Comparison of ENCODE assay signal across 11 mouse cellular contexts in genomic region chr4:137470701-137471317, GRCm38 (mm10). TPM values are rescaled to one million over a fixed set of nuclear protein-coding genes. Genes with fewer than 3 reads are reported as not detected.
DNase-seq lines count a peak whose midpoint lies in the region; ATAC-seq and TF ChIP-seq lines count a peak whose summit lies in the region.
"Had no signal": no experiment of that assay in that cellular context is flagged by ENCODE, and none has a peak within 500 bp of the region (broad histone marks: within the 10 kb centered on the region; RNA-seq: fewer than 3 reads in every experiment).

No protein-coding gene starts in this region.

- peak overlapping the region; percentile 81 for H3K4me3 ChIP-seq in kidney, embryonic 15.5 days (replicated peaks)
- peak overlapping the region; percentile 82 for H3K4me3 ChIP-seq in embryonic facial prominence, embryonic 13.5 days
- H3K4me3 ChIP-seq in hindbrain, embryonic 15.5 days: no peak overlapping the region
- peak overlapping the region; percentile 97 for H3K4me3 ChIP-seq in myocyte

- no peak for DNase-seq in kidney, postnatal 25 days
- no peak for DNase-seq in gastrocnemius, postnatal 4 days (ENCODE audit: low spot score in 2 of 2)
- DNase-seq in urinary bladder, postnatal 14 days (ENCODE audit: low spot score): no peak
- DNase-seq in adrenal gland, adult 18-20 months (ENCODE audit: low spot score in 2 of 2): no peak
- DNase-seq: cerebellum, adult 8-10 months; right cerebral cortex, postnatal 14 days had no signal

- 27% methylated on average over 9 of the region's 9 CpGs for WGBS in kidney, embryonic 15.5 days
- 48% methylated on average over 9 of the region's 9 CpGs for WGBS in embryonic facial prominence, embryonic 13.5 days
- 68% methylated on average over 9 of the region's 9 CpGs for WGBS in hindbrain, embryonic 15.5 days

- no peaks in the 10 kb centered on the region for H3K36me3 ChIP-seq in kidney, embryonic 15.5 days
- H3K36me3 ChIP-seq in embryonic facial prominence, embryonic 13.5 days: 0 out of 2 replicates have a peak, but pooled peaks cover 3% of the 10 kb centered on the region
- H3K36me3 ChIP-seq in hindbrain, embryonic 15.5 days: no peaks in the 10 kb centered on the region
- no peaks in the 10 kb centered on the region for H3K36me3 ChIP-seq in myocyte (ENCODE audit: control insufficient read depth, insufficient read depth)

- no peak for ATAC-seq in kidney, embryonic 15.5 days (replicated peaks; ENCODE audit: low FRiP score)
- no peak for ATAC-seq in embryonic facial prominence, embryonic 13.5 days (ENCODE audit: insufficient number of reproducible peaks, insufficient read depth, low FRiP score, low TSS enrichment, low read depth)
- no peak for ATAC-seq in hindbrain, embryonic 15.5 days (ENCODE audit: low FRiP score, low read depth)

- H3K4me1 ChIP-seq in kidney, embryonic 15.5 days: peaks cover 87% of the 10 kb centered on the region
- H3K4me1 ChIP-seq in embryonic facial prominence, embryonic 13.5 days: peaks cover 76% of the 10 kb centered on the region
- H3K4me1 ChIP-seq in hindbrain, embryonic 15.5 days (replicated peaks): peaks cover 18% of the 10 kb centered on the region

- H3K27ac ChIP-seq in kidney, embryonic 15.5 days: peak overlapping the region; percentile 86
- peak overlapping the region; percentile 72 for H3K27ac ChIP-seq in embryonic facial prominence, embryonic 13.5 days
- H3K27ac ChIP-seq in hindbrain, embryonic 15.5 days (replicated peaks): no peak overlapping the region

- H3K9me3 ChIP-seq in kidney, embryonic 15.5 days (replicated peaks): no peaks in the 10 kb centered on the region
- H3K9me3 ChIP-seq in embryonic facial prominence, embryonic 13.5 days: no peaks in the 10 kb centered on the region
- no peaks in the 10 kb centered on the region for H3K9me3 ChIP-seq in hindbrain, embryonic 15.5 days

- H3K4me2 ChIP-seq in kidney, embryonic 15.5 days: peak overlapping the region; percentile 81
- peak overlapping the region; percentile 83 for H3K4me2 ChIP-seq in embryonic facial prominence, embryonic 13.5 days
- peak overlapping the region; percentile 88 for H3K4me2 ChIP-seq in hindbrain, embryonic 15.5 days
- H3K4me2 ChIP-seq in myocyte (ENCODE audit: low read depth): peak overlapping the region; percentile 97

- peaks cover 69% of the 10 kb centered on the region for H3K79me2 ChIP-seq in myocyte (ENCODE audit: control insufficient read depth, insufficient read depth)

- TF ChIP-seq POLR2A in myocyte (IDR thresholded peaks at IDR 0.05; ENCODE audit: insufficient read length, low read depth): no peak

- H3K9ac ChIP-seq in kidney, embryonic 15.5 days: peak overlapping the region; percentile 76
- peak overlapping the region; percentile 89 for H3K9ac ChIP-seq in embryonic facial prominence, embryonic 13.5 days
- H3K9ac ChIP-seq in hindbrain, embryonic 15.5 days: no peak overlapping the region

- no peaks in the 10 kb centered on the region for H3K27me3 ChIP-seq in kidney, embryonic 15.5 days
- H3K27me3 ChIP-seq in embryonic facial prominence, embryonic 13.5 days: no peaks in the 10 kb centered on the region
- no peaks in the 10 kb centered on the region for H3K27me3 ChIP-seq in hindbrain, embryonic 15.5 days
- no peaks in the 10 kb centered on the region for H3K27me3 ChIP-seq in myocyte (ENCODE audit: control insufficient read depth, insufficient read depth, insufficient read length)

- H3ac ChIP-seq in myocyte (ENCODE audit: control insufficient read depth, insufficient read length): peak overlapping the region; percentile 85

TF ChIP-seq in myocyte, 11 proteins besides CTCF, POLR2A, EP300 and RAD21:
- TF ChIP-seq USF1 (IDR thresholded peaks at IDR 0.05; ENCODE audit: low read depth) (peak; percentile 11), SRF (IDR thresholded peaks at IDR 0.05; ENCODE audit: control insufficient read depth, insufficient read length, low read depth) (no peak)

RNA-seq across cellular contexts. Expression of gene Hspg2, which starts 2.2 kb away (rescaled TPM):
- 34.2 and 35.7 TPM in 2 replicates for polyA plus RNA-seq in kidney, embryonic 15.5 days (2015; fragmentation: Nextera tagmentation; extraction: Ambion mirVana)
- polyA plus RNA-seq in embryonic facial prominence, embryonic 13.5 days (2015; fragmentation: Nextera tagmentation; extraction: Ambion mirVana): 28.2 and 30.0 TPM in 2 replicates
- 6.0 and 6.9 TPM in 2 replicates for polyA plus RNA-seq in hindbrain, embryonic 15.5 days (2015; fragmentation: Nextera tagmentation; extraction: Ambion mirVana)
- 209 TPM for polyA plus RNA-seq in myocyte (2012; fragmentation: generic; extraction: Trizol)
- total RNA-seq in gastrocnemius, postnatal 4 days (2021): 100 to 1,000 TPM; 336 to 381 TPM
- total RNA-seq in adrenal gland, adult 18-20 months (2021): 100 to 1,000 TPM in 1 of 2 experiments, 10 to 100 TPM in 1; 79.7 to 122 TPM

RNA-seq across cellular contexts. Expression of gene 1700013G24Rik, which starts 17.7 kb away (rescaled TPM):
- polyA plus RNA-seq in kidney, embryonic 15.5 days (2015; fragmentation: Nextera tagmentation; extraction: Ambion mirVana): not detected in 2 replicates
- polyA plus RNA-seq in embryonic facial prominence, embryonic 13.5 days (2015; fragmentation: Nextera tagmentation; extraction: Ambion mirVana): not detected in 2 replicates
- not detected in 2 replicates for polyA plus RNA-seq in hindbrain, embryonic 15.5 days (2015; fragmentation: Nextera tagmentation; extraction: Ambion mirVana)
- 0.55 TPM for polyA plus RNA-seq in myocyte (2012; fragmentation: generic; extraction: Trizol)
- total RNA-seq in gastrocnemius, postnatal 4 days (2021): under 1 TPM in 1 of 2 experiments, not detected in 1; 0.34 TPM
- total RNA-seq in adrenal gland, adult 18-20 months (2021): not detected
- total RNA-seq: gastrocnemius, postnatal 36 days had no signal

RNA-seq across cellular contexts. Expression of gene Cela3b, which starts 40.5 kb away (rescaled TPM):
- polyA plus RNA-seq in kidney, embryonic 15.5 days (2015; fragmentation: Nextera tagmentation; extraction: Ambion mirVana): not detected in 2 replicates
- polyA plus RNA-seq in embryonic facial prominence, embryonic 13.5 days (2015; fragmentation: Nextera tagmentation; extraction: Ambion mirVana): 0.29 TPM in 1 of 2 replicates, not detected in the other
- polyA plus RNA-seq in hindbrain, embryonic 15.5 days (2015; fragmentation: Nextera tagmentation; extraction: Ambion mirVana): not detected in 2 replicates
- 0.38 TPM for polyA plus RNA-seq in myocyte (2012; fragmentation: generic; extraction: Trizol)
- under 1 TPM in 1 of 2 experiments, not detected in 1; 0.34 TPM for total RNA-seq in gastrocnemius, postnatal 4 days (2021)
- total RNA-seq in adrenal gland, adult 18-20 months (2021): not detected
- total RNA-seq: gastrocnemius, postnatal 36 days had no signal
